Mouse (Mus musculus): ENCODE data around the gene Iqgap1. TPM values are rescaled to one million over a fixed set of nuclear protein-coding genes. Genes with fewer than 3 reads are reported as not detected.

The Iqgap1 gene
- polyA plus RNA-seq, 1 experiment from 2014 or later = 20.2 TPM

DNA sequence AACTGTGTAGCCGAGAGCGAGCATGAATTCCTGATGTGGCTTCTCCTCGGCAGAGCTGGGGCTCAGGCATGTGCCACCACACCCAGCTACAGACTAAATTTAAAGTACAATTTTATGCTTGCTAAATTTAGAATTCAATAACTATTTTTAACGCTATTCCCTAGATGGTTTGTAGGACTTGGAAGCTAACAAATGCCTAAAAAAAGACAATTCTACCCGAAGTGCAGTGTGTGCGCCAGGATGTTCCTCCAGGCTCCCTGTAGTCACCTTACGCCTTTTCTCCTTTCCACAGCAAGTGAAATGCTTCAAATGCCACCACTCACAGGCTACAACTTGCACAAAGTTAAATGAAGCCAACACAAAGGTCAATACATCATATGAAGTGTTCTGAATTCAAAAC is 78.4 kb downstream of the Iqgap1 start:
- no peak for ATAC-seq (ENCODE audit: low FRiP score, low read depth)
- peaks cover 12% of the 10 kb centered on the region for H3K4me1 ChIP-seq (replicated peaks)
- WGBS = 74% methylated on average over 7 of the region's 7 CpGs
- H3K9ac ChIP-seq = no peak overlapping the region
- H3K4me3 ChIP-seq = no peak overlapping the region
- no peak overlapping the region for H3K27ac ChIP-seq (replicated peaks)
- H3K27me3 ChIP-seq = no peaks in the 10 kb centered on the region
- H3K4me2 ChIP-seq = no peak overlapping the region
- H3K9me3 ChIP-seq = no peaks in the 10 kb centered on the region
- peaks cover 36% of the 10 kb centered on the region for H3K36me3 ChIP-seq

DNA sequence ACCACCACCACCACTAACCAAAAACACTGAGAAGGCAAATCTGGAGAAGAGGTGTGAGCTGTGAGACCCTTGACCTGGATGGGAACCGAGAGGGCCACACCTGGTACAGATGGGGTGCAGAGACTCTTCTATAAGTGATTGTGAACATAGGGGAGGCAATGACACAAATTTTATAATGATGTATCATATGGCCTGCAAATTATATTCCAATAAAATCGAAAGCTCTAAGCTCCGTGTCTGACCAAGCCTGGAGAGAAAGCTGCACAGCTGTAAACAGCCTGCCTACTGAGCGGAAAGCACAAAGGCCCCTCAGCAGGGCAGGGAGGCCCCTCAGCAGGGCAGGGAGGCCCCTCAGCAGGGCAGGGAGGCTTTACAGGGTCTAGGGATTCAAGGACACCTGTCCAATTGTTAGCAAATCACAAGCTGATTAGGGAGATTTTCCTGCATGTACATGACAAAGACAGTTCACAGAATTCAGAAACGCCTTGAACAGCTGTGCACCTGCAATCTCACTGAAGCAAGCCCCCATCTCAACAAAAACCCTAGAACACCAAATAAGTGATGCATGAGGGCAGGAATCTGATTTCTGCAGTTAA is 79.5 kb downstream of the Iqgap1 start:
- no peak overlapping the region for H3K4me3 ChIP-seq
- H3K4me1 ChIP-seq (replicated peaks) = peaks cover 12% of the 10 kb centered on the region
- H3K9me3 ChIP-seq = no peaks in the 10 kb centered on the region
- H3K4me2 ChIP-seq = no peak overlapping the region
- no peak overlapping the region for H3K9ac ChIP-seq
- H3K36me3 ChIP-seq = peaks cover 32% of the 10 kb centered on the region
- no peak overlapping the region for H3K27ac ChIP-seq (replicated peaks)
- no peaks in the 10 kb centered on the region for H3K27me3 ChIP-seq
- no peak for ATAC-seq (ENCODE audit: low FRiP score, low read depth)
- 11% methylated on average over 5 of the region's 5 CpGs for WGBS

DNA sequence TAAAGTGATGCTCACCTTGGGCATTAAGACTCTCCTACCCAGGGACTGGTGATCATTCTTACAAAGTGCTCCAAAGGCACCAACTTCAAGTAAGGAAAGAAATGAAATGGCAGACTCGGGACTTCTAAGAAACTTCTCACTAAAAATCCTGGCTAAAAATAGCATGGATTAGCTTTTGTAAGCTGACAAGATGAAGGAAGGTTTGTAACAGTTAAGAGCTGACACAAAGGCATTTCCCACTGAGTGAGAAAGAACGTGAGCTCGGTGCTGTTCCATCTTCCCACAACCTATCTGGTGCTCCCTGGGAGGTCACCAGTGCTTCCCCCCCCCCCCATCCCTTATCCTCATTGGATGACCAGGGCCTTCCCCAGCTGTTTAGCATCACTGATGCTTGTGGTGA is 80.0 kb downstream of the Iqgap1 start:
- WGBS = 12% methylated on average over 3 of the region's 3 CpGs
- H3K4me3 ChIP-seq = no peak overlapping the region
- H3K36me3 ChIP-seq = peaks cover 27% of the 10 kb centered on the region
- no peaks in the 10 kb centered on the region for H3K9me3 ChIP-seq
- no peak overlapping the region for H3K27ac ChIP-seq (replicated peaks)
- H3K27me3 ChIP-seq = no peaks in the 10 kb centered on the region
- ATAC-seq (ENCODE audit: low FRiP score, low read depth) = no peak
- H3K4me2 ChIP-seq = no peak overlapping the region
- peaks cover 12% of the 10 kb centered on the region for H3K4me1 ChIP-seq (replicated peaks)
- no peak overlapping the region for H3K9ac ChIP-seq

DNA sequence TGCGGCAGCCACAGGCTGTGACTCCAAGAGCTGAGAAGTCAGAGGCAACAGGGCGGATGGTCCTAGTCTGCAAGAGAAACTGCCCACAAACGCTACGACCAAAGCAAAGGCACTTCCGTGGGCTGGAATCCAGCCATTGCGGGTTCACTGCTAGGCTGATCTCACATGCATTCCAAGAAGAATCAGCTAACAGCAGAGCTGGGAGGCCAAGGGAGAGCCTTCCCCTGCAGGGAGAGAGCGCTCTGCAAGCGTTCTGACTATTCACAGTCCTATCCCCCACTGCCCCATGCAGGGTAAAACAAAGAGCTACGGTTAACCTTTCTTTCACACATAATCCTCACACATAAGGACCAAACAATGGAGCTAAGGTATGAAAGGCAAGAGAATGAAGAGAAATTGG is 80.5 kb downstream of the Iqgap1 start:
- peaks cover 26% of the 10 kb centered on the region for H3K36me3 ChIP-seq
- no peak overlapping the region for H3K27ac ChIP-seq (replicated peaks)
- H3K4me3 ChIP-seq = no peak overlapping the region
- no peak for ATAC-seq (ENCODE audit: low FRiP score, low read depth)
- peaks cover 12% of the 10 kb centered on the region for H3K4me1 ChIP-seq (replicated peaks)
- H3K9me3 ChIP-seq = no peaks in the 10 kb centered on the region
- WGBS = 14% methylated on average over 9 of the region's 9 CpGs
- no peaks in the 10 kb centered on the region for H3K27me3 ChIP-seq
- H3K9ac ChIP-seq = no peak overlapping the region
- H3K4me2 ChIP-seq = no peak overlapping the region

DNA sequence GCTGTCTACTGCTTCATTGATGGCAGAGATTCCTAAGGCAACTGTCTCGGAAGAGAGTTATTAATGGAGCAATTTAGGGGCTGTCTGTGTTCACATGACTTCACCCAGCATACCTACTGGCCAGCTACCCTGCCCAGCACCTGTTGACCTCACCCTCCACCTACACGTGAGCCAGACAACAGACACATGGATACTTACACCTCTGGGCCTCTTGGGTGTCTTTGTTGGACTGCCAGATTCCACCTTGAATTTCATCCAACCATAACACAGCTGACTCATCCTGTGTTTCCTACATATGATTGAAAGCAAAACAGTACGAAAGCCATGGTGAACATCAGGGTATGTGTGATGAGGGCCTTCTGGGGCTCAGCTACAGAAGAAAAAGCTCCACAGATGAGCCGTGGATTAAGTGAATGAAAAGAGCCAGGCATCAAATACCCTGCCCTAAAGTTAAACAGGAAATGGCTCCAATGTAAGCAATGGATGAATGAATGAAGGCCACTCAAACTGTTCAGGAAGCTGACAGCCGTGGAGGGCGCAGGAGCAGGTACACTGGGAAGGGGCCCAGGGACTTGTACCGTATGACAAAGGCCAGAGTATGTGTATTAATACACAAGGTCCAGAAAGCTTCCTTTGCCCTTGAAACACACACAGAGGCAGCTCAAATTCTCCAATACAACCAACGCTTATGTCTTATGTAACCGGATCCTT is 81.7 kb downstream of the Iqgap1 start:
- 82% methylated on average over 9 of the region's 9 CpGs for WGBS

DNA sequence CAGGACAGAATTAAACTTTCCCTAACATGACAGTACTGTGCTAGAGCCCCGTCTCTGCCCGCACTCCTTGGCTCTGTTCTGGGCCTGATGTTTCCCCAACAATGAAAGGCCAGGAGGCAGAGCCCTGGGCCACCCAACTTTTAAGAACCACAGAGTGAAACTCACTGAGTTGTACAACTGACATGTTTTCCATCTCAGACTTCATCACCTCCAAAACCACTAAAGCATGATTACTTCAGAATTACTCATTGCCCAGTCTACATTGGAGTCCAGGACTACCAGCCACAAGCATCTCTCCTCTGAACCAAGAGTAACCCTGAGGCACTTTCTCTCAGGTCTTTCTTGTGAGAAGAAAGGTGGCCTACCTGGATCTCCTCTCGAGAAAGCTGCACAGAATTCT is 83.1 kb downstream of the Iqgap1 start:
- WGBS = 90% methylated on average over 3 of the region's 3 CpGs
- Histone ChIP-seq H3K4me2 (no peak overlapping the region), H3K9me3 (no peaks in the 10 kb centered on the region), H3K27ac (replicated peaks) (no peak overlapping the region), H3K27me3 (no peaks in the 10 kb centered on the region), H3K36me3 (peaks cover 28% of the 10 kb centered on the region), H3K4me1 (replicated peaks) (peaks cover 12% of the 10 kb centered on the region), H3K9ac (no peak overlapping the region), H3K4me3 (no peak overlapping the region)
- no peak for ATAC-seq (ENCODE audit: low FRiP score, low read depth)

More for the DNA sequence above, 81.7 kb downstream of the Iqgap1 start:
- H3K4me1 ChIP-seq (replicated peaks) = peaks cover 12% of the 10 kb centered on the region
- no peak overlapping the region for H3K4me3 ChIP-seq
- no peaks in the 10 kb centered on the region for H3K9me3 ChIP-seq
- H3K9ac ChIP-seq = no peak overlapping the region
- no peaks in the 10 kb centered on the region for H3K27me3 ChIP-seq
- peaks cover 28% of the 10 kb centered on the region for H3K36me3 ChIP-seq
- H3K27ac ChIP-seq (replicated peaks) = no peak overlapping the region
- no peak overlapping the region for H3K4me2 ChIP-seq
- ATAC-seq (ENCODE audit: low FRiP score, low read depth) = no peak

DNA sequence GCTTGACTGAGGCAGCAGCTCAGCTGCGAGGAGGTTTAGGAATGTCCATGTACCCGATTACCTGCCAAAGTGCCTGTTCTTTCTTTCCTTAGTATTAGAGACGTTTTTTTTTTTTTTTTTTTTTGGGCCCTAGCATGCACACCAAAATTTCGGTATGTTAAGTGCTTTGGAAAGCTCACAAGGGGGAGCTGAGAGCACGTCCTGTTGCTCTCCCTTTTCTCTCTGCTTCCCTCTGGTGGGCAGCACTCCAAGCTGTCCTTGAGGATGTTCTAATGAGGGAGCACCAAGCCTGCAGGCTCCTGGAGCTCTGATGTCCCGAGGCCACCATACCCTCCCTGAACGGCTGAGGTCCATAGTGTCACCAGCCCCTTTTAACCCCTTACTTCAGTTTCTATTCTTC is 84.8 kb downstream of the Iqgap1 start:
- H3K4me1 ChIP-seq (replicated peaks) = peaks cover 6% of the 10 kb centered on the region
- H3K36me3 ChIP-seq = peaks cover 40% of the 10 kb centered on the region
- no peak overlapping the region for H3K4me3 ChIP-seq
- H3K9me3 ChIP-seq = no peaks in the 10 kb centered on the region
- ATAC-seq (ENCODE audit: low FRiP score, low read depth) = no peak
- H3K4me2 ChIP-seq = no peak overlapping the region
- H3K27me3 ChIP-seq = no peaks in the 10 kb centered on the region
- H3K9ac ChIP-seq = no peak overlapping the region
- 32% methylated on average over 7 of the region's 7 CpGs for WGBS
- H3K27ac ChIP-seq (replicated peaks) = no peak overlapping the region

DNA sequence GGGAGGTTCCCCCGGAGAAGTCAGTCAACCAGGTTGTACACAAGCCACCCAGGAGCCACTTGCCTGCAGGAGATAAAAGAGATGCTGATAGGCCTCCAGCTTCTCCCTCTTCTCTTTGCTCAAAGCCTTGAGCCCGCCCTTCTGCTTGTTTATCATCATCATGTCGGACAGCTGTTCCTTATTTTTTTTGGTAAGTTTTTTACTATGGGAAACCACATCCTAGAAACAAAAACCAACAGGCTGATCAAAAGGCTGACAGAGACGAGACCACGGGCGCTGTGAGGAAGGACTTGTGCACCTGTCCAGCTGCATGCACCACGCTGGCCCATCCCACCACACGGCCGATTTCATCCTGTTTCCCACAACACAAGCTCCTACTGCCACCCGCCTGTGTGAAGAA is 89.6 kb downstream of the Iqgap1 start:
- no peaks in the 10 kb centered on the region for H3K9me3 ChIP-seq
- H3K36me3 ChIP-seq = peaks cover 60% of the 10 kb centered on the region
- H3K4me2 ChIP-seq = no peak overlapping the region
- H3K4me3 ChIP-seq = no peak overlapping the region
- H3K9ac ChIP-seq = no peak overlapping the region
- H3K27me3 ChIP-seq = no peaks in the 10 kb centered on the region
- ATAC-seq (ENCODE audit: low FRiP score, low read depth) = no peak
- H3K27ac ChIP-seq (replicated peaks) = no peak overlapping the region
- no peaks in the 10 kb centered on the region for H3K4me1 ChIP-seq (replicated peaks)
- 88% methylated on average over 10 of the region's 10 CpGs for WGBS

DNA sequence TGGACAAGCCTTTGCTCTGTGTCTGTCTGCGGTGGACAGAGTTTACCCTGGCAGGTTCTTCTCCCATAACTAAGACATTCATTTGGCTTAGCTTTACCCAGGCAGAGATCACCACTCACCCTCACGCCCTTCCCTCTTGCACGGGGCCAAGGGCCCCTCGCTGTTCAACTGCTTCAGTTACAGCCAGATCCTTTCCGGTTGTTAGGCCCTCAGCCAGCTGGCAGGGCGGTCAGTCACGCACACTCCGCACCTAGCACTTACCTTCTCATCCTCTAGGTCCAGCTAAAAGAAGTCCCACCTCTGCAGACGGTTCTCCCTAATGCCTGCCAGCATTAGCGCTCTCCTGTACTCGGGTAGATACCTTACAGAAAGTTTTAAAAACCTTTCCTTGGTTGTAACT is 92.8 kb downstream of the Iqgap1 start:
- 85% methylated on average over 11 of the region's 11 CpGs for WGBS
- Histone ChIP-seq H3K27me3 (no peaks in the 10 kb centered on the region), H3K4me3 (no peak overlapping the region), H3K27ac (replicated peaks) (no peak overlapping the region), H3K9ac (no peak overlapping the region), H3K4me1 (replicated peaks) (no peaks in the 10 kb centered on the region), H3K4me2 (no peak overlapping the region), H3K36me3 (peaks cover 65% of the 10 kb centered on the region), H3K9me3 (no peaks in the 10 kb centered on the region)
- no peak for ATAC-seq (ENCODE audit: low FRiP score, low read depth)

DNA sequence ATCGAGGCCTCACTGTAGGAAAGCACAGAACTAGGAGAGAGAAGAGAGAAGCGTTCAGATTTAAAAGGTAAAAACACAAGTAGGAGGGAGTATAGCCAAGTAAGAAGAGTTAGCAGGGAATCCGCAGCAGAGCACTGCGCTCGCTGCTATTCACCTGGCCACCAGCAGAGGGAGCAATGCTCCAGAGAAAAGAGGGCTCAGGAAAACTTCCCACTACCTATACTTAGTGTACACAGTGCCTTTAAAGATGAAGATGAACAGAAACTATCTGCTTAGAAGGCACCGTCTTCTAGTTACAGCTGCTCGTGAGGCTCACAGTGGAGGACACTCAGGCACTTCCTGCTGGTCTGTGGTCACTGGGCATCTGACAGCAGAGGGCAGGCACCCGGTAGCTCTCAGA is 96.1 kb downstream of the Iqgap1 start:
- H3K9me3 ChIP-seq = no peaks in the 10 kb centered on the region
- no peak overlapping the region for H3K27ac ChIP-seq (replicated peaks)
- H3K4me3 ChIP-seq = no peak overlapping the region
- ATAC-seq (ENCODE audit: low FRiP score, low read depth) = peak; percentile 74
- H3K4me2 ChIP-seq = no peak overlapping the region
- no peaks in the 10 kb centered on the region for H3K4me1 ChIP-seq (replicated peaks)
- 29% methylated on average over 8 of the region's 8 CpGs for WGBS
- H3K36me3 ChIP-seq = peaks cover 70% of the 10 kb centered on the region
- no peaks in the 10 kb centered on the region for H3K27me3 ChIP-seq
- no peak overlapping the region for H3K9ac ChIP-seq

DNA sequence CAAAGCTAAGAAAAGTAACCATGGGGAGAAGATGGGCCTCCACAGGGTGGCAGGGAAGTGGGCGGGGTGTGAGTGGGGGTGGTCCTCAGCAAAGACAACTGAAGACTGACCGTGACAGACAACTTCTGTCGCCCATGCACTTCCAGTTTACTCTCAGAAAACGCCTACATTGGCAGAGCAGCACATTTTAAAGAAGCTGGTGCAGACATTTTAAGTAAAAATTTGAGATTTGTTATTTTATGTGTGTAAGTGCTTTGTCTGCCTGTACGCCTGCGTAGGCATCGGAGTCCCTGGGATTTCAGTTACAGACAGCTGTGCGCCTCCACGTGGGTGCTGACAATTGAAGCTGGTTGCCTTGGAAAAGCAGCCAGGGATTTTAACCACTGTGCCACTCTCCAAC is 104.7 kb downstream of the Iqgap1 start:
- Histone ChIP-seq H3K27ac (replicated peaks) (no peak overlapping the region), H3K9me3 (no peaks in the 10 kb centered on the region), H3K9ac (no peak overlapping the region), H3K27me3 (no peaks in the 10 kb centered on the region), H3K36me3 (peaks cover 52% of the 10 kb centered on the region), H3K4me2 (no peak overlapping the region), H3K4me1 (replicated peaks) (no peaks in the 10 kb centered on the region), H3K4me3 (no peak overlapping the region)
- 33% methylated on average over 9 of the region's 9 CpGs for WGBS
- ATAC-seq (ENCODE audit: low FRiP score, low read depth) = no peak

DNA sequence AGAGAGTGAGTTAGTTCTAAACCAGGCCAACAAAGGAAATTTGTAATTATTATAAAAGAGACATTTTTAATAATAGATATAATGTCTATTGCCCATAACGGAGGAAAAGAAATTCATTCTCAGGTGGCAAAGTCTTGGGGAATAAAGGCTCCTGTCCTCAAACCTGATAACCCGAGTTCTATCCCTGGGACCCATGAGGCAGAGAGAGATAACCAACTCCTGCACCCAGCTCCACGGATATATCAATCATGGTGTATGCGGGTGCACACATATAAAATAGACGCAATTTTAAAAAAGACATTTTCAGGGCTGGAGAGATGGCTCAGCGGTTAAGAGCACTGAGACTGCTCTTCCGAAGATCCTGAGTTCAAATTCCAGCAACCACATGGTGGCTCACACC is 106.2 kb downstream of the Iqgap1 start:
- Histone ChIP-seq H3K9me3 (no peaks in the 10 kb centered on the region), H3K4me2 (no peak overlapping the region), H3K9ac (no peak overlapping the region), H3K27ac (replicated peaks) (no peak overlapping the region), H3K4me3 (no peak overlapping the region), H3K4me1 (replicated peaks) (no peaks in the 10 kb centered on the region), H3K36me3 (peaks cover 50% of the 10 kb centered on the region), H3K27me3 (no peaks in the 10 kb centered on the region)
- 93% methylated on average over 7 of the region's 7 CpGs for WGBS
- ATAC-seq (ENCODE audit: low FRiP score, low read depth) = no peak

DNA sequence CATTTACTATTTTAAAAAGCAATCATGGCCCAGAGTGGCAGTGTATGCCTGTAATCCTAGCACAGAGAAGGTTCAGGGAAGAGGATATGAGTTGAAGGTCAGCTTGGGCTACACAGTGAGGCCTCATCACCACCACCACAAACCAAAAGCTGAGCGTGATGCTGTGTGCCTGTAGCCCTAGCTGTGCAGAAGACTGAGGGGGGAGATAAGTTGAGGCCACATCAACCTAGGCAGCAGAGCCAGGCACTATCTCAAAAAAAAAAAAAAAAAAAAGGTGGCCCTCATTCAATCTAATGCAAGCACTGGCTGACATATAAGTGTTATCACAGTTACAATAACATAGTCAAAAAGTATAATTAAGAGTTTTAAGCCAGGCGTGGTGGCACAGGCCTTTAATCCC is 106.7 kb downstream of the Iqgap1 start:
- no peaks in the 10 kb centered on the region for H3K9me3 ChIP-seq
- no peaks in the 10 kb centered on the region for H3K27me3 ChIP-seq
- no peak overlapping the region for H3K4me2 ChIP-seq
- peaks cover 47% of the 10 kb centered on the region for H3K36me3 ChIP-seq
- no peaks in the 10 kb centered on the region for H3K4me1 ChIP-seq (replicated peaks)
- no peak overlapping the region for H3K4me3 ChIP-seq
- H3K9ac ChIP-seq = no peak overlapping the region
- no peak for ATAC-seq (ENCODE audit: low FRiP score, low read depth)
- H3K27ac ChIP-seq (replicated peaks) = no peak overlapping the region
- WGBS = 94% methylated on average over 2 of the region's 2 CpGs

Data from hindbrain, embryonic 15.5 days (tissue).